Mouse (Mus musculus): ENCODE data around the gene Msh6.
"Not testable (repeated sequence)": the region's sequence is repeated elsewhere in the genome, so short reads cannot be mapped to it uniquely, and the experiment has no call there.

DNA sequence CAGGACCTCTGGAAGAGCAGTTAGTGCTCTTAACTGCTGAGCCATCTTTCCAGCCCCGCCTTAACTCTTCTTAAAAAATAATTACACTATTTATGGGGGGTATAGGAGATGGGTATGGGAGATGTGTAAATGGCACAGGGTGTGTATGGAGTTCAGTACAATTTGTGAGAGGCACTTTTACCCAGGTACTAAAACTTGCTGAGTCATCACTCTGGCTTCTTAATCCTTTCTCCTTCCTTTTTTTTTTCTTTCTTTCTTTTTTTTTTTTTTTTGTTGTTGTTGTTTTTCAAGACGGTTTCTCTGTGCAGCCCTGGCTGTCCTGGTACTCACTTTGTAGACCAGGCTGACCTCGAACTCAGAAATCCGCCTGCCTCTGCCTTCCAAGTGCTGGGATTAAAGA lies 2.1 kb downstream of the Msh6 start:
- TF ChIP-seq CTCF (IDR thresholded peaks at IDR 0.05; ENCODE audit: insufficient read depth, low read length); POLR2A (IDR thresholded peaks at IDR 0.05; ENCODE audit: borderline replicate concordance, extremely low read depth, low read depth, low read length): not testable (repeated sequence)
